Mouse (Mus musculus) myocyte (in vitro differentiated cells): ENCODE data around the gene B3galnt1.

Source experiments
- CEBPB ChIP-seq: IDR thresholded peaks from 2 replicates; pipeline ENCODE4 v1.6.1; 2011; ENCODE audit warnings: mild to moderate bottlenecking, moderate library complexity; ENCODE audit not compliant: poor library complexity, insufficient read depth, severe bottlenecking
- E2F4 ChIP-seq: IDR thresholded peaks from one replicate; pipeline ENCODE4 v1.6.1; 2011; ENCODE audit warnings: mild to moderate bottlenecking, control low read depth, moderate library complexity; ENCODE audit not compliant: insufficient read depth
- MAX ChIP-seq: IDR thresholded peaks from one replicate; pipeline ENCODE4 v1.6.1; 2011; ENCODE audit warnings: low read depth, mild to moderate bottlenecking, control low read depth
- MYOD1 ChIP-seq, 3 experiments: IDR thresholded peaks; one replicate each; pipeline ENCODE4 v1.6.1; 2011; ENCODE audit warnings: control low read depth in 2 of 3, low read depth in 2 of 3, mild to moderate bottlenecking in 2 of 3, moderate library complexity in 1 of 3; ENCODE audit not compliant: insufficient read length in 2 of 3, control insufficient read depth in 1 of 3
- MYOG ChIP-seq, 3 experiments: IDR thresholded peaks; one replicate each; pipeline ENCODE4 v1.6.1; 2011; ENCODE audit warnings: control low read depth in 2 of 3, low read depth in 2 of 3, mild to moderate bottlenecking in 2 of 3; ENCODE audit not compliant: insufficient read length in 2 of 3, control insufficient read depth in 1 of 3, insufficient read depth in 1 of 3
- POLR2A ChIP-seq: IDR thresholded peaks from one replicate; pipeline ENCODE4 v1.6.1; 2011; ENCODE audit warnings: low read depth, mild to moderate bottlenecking, control low read depth, moderate library complexity; ENCODE audit not compliant: insufficient read length
- POLR2AphosphoS2 ChIP-seq: IDR thresholded peaks from one replicate; pipeline ENCODE4 v1.6.1; 2011; ENCODE audit warnings: low read depth, control low read depth; ENCODE audit not compliant: insufficient read length
- REST ChIP-seq: IDR thresholded peaks from one replicate; pipeline ENCODE4 v1.6.1; 2011; ENCODE audit warnings: mild to moderate bottlenecking, control low read depth, moderate library complexity; ENCODE audit not compliant: insufficient read depth, insufficient read length
- SRF ChIP-seq: IDR thresholded peaks from one replicate; pipeline ENCODE4 v1.6.1; 2011; ENCODE audit warnings: low read depth; ENCODE audit not compliant: control insufficient read depth, insufficient read length
- TCF12 ChIP-seq: IDR thresholded peaks from one replicate; pipeline ENCODE4 v1.6.1; 2011; ENCODE audit warnings: mild to moderate bottlenecking, control low read depth; ENCODE audit not compliant: poor library complexity, insufficient read depth, severe bottlenecking
- TCF3 ChIP-seq: IDR thresholded peaks from one replicate; pipeline ENCODE4 v1.6.1; 2011; ENCODE audit warnings: low read depth, control low read depth; ENCODE audit not compliant: insufficient read length
- USF1 ChIP-seq: IDR thresholded peaks from one replicate; pipeline ENCODE4 v1.6.1; 2011; ENCODE audit warnings: low read depth, mild to moderate bottlenecking, control low read depth, moderate library complexity

- TF ChIP-seq POLR2A (no peak), MYOD1 (IDR thresholded peaks at IDR 0.05; ENCODE audit: control insufficient read depth in 1 of 3, insufficient read length in 2 of 3, low read depth in 2 of 3) (no peak), TCF3 (no peak), MYOG (IDR thresholded peaks at IDR 0.05; ENCODE audit: control insufficient read depth in 1 of 3, insufficient read depth in 1 of 3, insufficient read length in 2 of 3, low read depth in 2 of 3) (no peak), CEBPB (no peak), SRF (no peak), POLR2AphosphoS2 (no peak), MAX (no peak), USF1 (no peak), E2F4 (no peak), TCF12 (no peak), REST (no peak)
Measured at GRCm38 (mm10) chr3:69542962-69543361, 55.8 kb downstream of the B3galnt1 start.
